Mouse (Mus musculus): ENCODE results near the gene Tnf. TPM values are rescaled to one million over a fixed set of nuclear protein-coding genes. Genes with fewer than 3 reads are reported as not detected.

Tnf gene
- total RNA-seq, 2 experiments from 2014 or later = 0.36 to 0.83 TPM

DNA sequence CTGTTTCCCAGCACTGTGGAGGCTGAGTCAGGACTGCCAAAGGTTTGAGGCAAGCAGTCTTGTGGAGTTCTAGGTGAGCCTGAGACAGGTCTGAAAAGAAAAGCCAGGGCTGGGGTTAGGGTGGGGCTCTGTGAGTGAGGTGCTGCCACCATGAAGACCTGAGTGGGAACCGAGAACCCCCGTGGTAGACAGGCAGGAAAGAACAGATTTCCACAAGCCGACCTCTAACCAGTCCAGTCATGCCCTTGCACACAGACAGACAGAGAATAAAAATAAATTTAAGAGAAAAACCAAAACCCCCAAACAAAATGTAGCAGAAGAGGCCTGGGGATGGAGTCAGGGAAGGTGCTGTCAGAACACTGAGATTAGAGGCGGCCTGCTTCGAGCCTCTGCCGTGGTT is 26.4 kb downstream of the Tnf start:
- no peak for DNase-seq (ENCODE audit: low spot score in 2 of 2)

DNA sequence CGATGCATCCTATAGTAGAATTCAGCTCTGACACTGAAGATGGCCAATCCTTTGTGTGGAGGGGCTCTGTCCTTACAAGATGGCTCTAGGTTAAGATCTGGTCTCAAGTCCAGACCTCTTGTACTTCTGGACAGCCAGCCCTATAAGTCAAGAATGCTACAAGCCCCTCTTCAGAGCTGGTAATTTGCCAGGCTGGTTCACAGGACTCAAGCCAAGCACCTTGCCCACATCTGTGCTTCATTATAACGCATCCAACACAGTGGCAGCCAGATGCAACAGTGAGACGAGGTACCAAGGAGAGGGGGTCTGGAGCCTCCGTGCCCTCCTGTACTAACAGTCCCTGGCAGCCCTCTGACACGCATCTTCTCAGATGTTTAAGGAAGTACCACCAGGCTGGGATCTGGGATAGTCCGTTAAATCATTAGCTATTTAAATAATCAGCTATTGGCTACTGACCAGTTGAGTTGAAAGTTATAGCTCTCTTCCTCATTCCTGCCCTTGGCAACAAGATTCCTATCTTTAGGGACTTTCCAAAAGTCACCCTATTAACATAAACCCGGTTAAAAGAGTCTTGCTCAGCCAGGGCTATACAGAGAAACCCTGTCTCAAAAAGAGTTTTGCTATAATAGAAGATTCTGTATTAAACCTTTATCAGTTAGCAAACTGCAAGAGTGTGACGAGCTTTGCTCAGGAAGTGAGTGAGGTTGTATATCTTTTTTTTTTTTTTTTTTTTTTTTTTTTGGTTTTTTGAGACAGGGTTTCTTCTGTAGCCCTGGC is 27.4 kb downstream of the Tnf start:
- DNase-seq (ENCODE audit: low spot score in 2 of 2) = no peak

GRCm38 (mm10) chr17:35173329-35173728 is 28.5 kb downstream of the Tnf start:
- DNase-seq (ENCODE audit: low spot score in 2 of 2) = no peak

- DNase-seq (ENCODE audit: low spot score in 2 of 2) = no peak
These were observed 29.2 kb downstream of the Tnf start for GRCm38 (mm10) chr17:35172445-35173234.

GRCm38 (mm10) chr17:35168541-35169207 is 33.1 kb downstream of the Tnf start:
- DNase-seq (ENCODE audit: low spot score in 2 of 2) = no peak

- no peak for DNase-seq (ENCODE audit: low spot score in 2 of 2)
These were observed 34.0 kb downstream of the Tnf start for GRCm38 (mm10) chr17:35167794-35168193.

DNA sequence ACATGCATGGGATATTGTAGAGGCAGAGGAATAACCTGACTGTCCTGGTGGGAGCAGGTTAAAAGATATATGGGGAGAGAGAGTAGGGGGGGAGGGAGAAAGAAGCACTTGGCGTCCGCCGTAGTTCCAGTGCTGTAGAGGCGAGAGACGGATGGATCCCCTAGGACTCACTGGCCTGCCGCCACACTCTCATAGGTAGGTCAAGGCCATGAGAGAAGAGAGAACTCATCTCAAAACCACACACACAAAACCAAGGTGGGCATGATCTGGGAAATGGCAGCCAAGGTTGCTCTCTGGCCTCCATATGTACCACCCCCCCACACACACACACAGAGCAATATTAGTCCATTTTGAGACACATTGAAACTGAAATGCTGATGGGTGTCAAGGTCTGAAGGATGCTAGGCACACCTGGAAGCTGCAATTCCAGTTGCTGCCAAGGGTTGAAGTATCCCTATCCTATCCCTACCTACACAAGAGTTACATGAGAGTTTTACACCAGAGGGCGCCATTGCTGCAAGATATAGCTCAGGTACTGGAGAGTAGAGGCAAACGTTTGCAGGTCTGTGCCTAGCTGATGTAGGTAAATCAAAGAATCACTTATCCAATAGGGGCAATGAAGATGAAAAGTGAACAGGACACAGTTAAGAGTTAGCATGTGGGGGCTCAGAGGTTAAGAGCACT is 35.3 kb downstream of the Tnf start:
- DNase-seq (ENCODE audit: low spot score in 2 of 2) = peak in 1 of 2 experiments; percentile 50

- no peak for DNase-seq (ENCODE audit: low spot score in 2 of 2)
These were observed 36.2 kb downstream of the Tnf start for GRCm38 (mm10) chr17:35165451-35166155.

DNA sequence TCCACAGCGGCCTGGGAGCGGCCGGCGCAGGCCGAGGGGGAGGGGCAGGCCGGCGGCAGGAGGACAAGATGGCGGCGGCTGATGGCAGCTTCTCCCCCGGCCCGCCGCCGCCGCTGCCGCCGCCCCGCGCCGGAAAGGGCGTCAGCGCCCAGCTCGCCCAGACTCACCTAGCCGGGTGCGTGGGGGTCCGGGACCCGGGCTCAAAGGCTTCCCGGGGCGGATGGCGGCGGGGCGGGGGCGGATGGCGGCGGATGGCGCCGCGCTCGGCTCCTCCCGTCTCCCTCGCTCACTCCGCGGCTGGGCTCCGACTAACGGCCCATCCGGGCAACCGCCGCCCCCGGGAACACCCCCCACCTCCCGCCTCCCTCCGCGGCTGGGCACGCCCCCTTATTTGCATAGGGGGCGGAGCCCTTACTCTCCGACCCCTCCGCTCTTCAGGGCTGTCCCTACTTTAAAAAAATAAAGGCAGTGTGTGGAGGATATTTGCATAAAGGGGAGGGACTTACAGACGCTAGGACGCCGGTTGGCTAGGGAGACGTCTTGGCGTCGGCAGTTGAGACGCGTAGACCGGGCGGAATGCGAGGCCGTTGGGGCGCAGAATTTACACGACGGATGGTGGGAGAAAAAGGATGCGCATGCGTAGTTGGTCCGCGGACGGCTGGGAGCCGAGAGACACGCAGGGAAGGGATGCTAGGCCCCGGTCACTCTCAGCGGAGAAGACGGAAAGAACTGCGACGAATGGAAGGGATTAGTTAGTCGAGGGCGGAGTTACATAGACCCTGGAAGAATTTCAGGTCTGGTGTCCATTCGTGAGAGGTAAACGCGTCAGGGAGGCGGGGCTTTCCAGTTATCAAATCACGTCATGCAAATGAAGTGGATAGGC is 37.0 kb downstream of the Tnf start, which contains the start of gene Prrc2a:
Gene Prrc2a, minus strand, starts transcription at position 330 of the 883 bp plus-strand sequence.
- DNase-seq (ENCODE audit: low spot score in 2 of 2) = peak; percentile 94 to 95

DNA sequence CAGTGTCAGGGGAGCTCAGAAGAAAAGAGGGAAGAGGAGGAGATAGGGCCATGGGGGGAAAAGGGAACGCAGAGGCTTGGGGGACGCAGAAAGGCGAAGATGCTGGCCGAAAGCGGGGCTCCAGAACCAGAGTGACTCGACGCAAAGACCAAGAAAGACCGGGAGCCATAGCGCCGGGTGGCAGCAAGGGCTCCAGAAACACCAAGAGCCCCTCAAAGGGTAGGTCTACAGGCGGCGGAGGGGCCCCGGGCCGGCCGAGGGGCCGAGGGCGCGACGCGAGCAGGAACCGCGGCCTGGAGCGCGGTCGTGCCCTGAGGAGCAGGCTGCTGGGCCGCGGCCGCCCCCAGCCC is 37.6 kb downstream of the Tnf start:
- DNase-seq (ENCODE audit: low spot score in 2 of 2) = peak in 1 of 2 experiments; percentile 49

- no peak for DNase-seq (ENCODE audit: low spot score in 2 of 2)
These were observed 38.3 kb downstream of the Tnf start for GRCm38 (mm10) chr17:35163326-35164081.

DNA sequence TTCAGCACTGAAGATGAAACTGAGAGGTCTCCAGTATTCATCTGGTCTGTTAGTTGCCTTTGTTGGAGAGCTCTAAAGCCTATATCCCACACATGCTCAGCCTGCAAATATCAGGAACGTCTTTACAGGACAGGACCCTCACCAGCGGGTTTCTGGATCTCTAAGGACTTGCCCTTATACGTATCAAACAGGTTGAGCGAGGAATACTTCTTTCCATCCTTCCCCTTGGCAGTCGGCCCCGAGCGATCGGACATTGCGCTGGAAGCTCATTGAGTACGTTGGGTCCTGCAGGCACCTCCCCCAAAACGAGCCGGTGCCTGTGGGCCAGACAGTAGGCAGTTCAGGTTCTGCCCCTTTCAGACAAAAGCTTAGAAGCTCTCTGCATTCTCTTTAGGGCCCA is 39.1 kb downstream of the Tnf start:
- peak in 1 of 2 experiments; percentile 42 for DNase-seq (ENCODE audit: low spot score in 2 of 2)

- no peak for DNase-seq (ENCODE audit: low spot score in 2 of 2)
These were observed 39.7 kb downstream of the Tnf start for GRCm38 (mm10) chr17:35162121-35162520.

GRCm38 (mm10) chr17:35161421-35161820 is 40.4 kb downstream of the Tnf start:
- DNase-seq (ENCODE audit: low spot score in 2 of 2) = no peak

GRCm38 (mm10) chr17:35159638-35160037 is 42.2 kb downstream of the Tnf start:
- no peak for DNase-seq (ENCODE audit: low spot score in 2 of 2)

- no peak for DNase-seq (ENCODE audit: low spot score in 2 of 2)
These were observed 42.8 kb downstream of the Tnf start for GRCm38 (mm10) chr17:35158850-35159593.

GRCm38 (mm10) chr17:35157661-35158175 is 44.1 kb downstream of the Tnf start:
- no peak for DNase-seq (ENCODE audit: low spot score in 2 of 2)

DNA sequence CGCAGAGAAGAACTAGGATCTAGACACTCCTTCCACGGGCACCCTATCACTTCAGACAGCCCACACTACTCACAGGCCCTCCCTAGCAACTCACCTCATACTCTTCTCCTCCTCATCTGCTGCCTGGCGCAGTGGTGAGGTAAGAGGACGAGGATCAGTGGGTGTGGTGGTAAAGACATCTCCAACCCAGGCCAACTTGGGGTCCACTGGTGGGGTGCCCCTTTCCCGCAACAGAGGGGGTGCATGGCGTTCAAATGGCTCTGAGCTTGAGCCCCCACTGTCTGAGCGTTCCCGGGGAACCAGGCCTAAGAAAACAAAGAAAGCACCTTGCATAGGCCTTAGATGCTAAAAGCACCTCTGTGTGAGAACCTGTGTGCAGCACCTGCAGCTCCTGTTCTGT is 44.6 kb downstream of the Tnf start:
- DNase-seq (ENCODE audit: low spot score in 2 of 2) = no peak
